ENCODE assay signal across 11 mouse cellular contexts in the genomic region with DNA sequence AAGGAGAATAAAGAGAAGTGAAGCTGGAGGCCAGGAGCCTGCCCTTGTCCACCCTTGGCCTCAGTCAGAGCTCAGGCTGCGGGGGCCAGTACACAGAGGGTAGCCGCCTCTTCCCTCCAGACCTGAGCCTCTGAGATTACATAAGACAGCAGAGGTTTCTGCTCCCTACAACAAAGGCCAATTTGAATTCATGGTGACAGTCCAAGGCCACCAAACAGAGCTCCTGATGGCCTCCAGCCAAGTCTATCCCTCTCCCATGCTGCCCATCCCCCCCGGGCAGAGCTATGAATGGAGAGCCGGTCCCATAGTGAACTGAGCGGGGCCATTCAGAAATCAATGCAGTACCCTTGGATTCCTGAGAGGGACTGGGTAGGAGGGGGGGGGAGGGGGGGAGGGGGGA. TPM values are rescaled to one million over a fixed set of nuclear protein-coding genes. Genes with fewer than 3 reads are reported as not detected.
DNase-seq lines count a peak whose midpoint lies in the region; ATAC-seq lines count a peak whose summit lies in the region.
"Had no signal": no experiment of that assay in that cellular context is flagged by ENCODE, and none has a peak within 500 bp of the region (broad histone marks: within the 10 kb centered on the region; RNA-seq: fewer than 3 reads in every experiment).

No protein-coding gene starts in this region.

- no peak overlapping the region for H3K4me2 ChIP-seq in forebrain, embryonic 13.5 days
- no peak overlapping the region for H3K4me2 ChIP-seq in liver, embryonic 11.5 days
- H3K4me2 ChIP-seq in stomach, embryonic 16.5 days (ENCODE audit: low read depth, low read length), result no peak overlapping the region

- no peaks in the 10 kb centered on the region for H3K27me3 ChIP-seq in forebrain, embryonic 13.5 days
- H3K27me3 ChIP-seq in forebrain, embryonic 10.5 days (ENCODE audit: poor library complexity, severe bottlenecking), result peaks cover 15% of the 10 kb centered on the region; the same call in 1 of the 2 replicates
- no peaks in the 10 kb centered on the region for H3K27me3 ChIP-seq in liver, embryonic 11.5 days (replicated peaks; ENCODE audit: control insufficient read depth, insufficient read depth, low read length)
- H3K27me3 ChIP-seq in stomach, embryonic 16.5 days (ENCODE audit: control insufficient read depth, insufficient read depth, low read length), result no peaks in the 10 kb centered on the region

- peak; percentile 71 for ATAC-seq in forebrain, embryonic 13.5 days
- ATAC-seq in liver, embryonic 11.5 days (replicated peaks; ENCODE audit: low FRiP score), result peak; percentile 64
- peak; percentile 35; the same call in 1 of the 2 replicates for ATAC-seq in stomach, embryonic 16.5 days (ENCODE audit: insufficient read depth, low FRiP score)

- H3K27ac ChIP-seq in forebrain, embryonic 13.5 days, result no peak overlapping the region
- H3K27ac ChIP-seq in forebrain, embryonic 10.5 days, result no peak overlapping the region
- H3K27ac ChIP-seq in liver, embryonic 11.5 days (ENCODE audit: low read depth, low read length), result no peak overlapping the region
- no peak overlapping the region for H3K27ac ChIP-seq in stomach, embryonic 16.5 days (ENCODE audit: low read length)

- no peak overlapping the region for H3K4me3 ChIP-seq in forebrain, embryonic 13.5 days
- H3K4me3 ChIP-seq in forebrain, embryonic 10.5 days, result no peak overlapping the region
- no peak overlapping the region for H3K4me3 ChIP-seq in liver, embryonic 11.5 days (ENCODE audit: low read depth, low read length)
- H3K4me3 ChIP-seq in stomach, embryonic 16.5 days (replicated peaks; ENCODE audit: low read length), result no peak overlapping the region

- no peak overlapping the region for H3K9ac ChIP-seq in forebrain, embryonic 13.5 days
- H3K9ac ChIP-seq in liver, embryonic 11.5 days (ENCODE audit: low read depth, low read length), result no peak overlapping the region
- no peak overlapping the region for H3K9ac ChIP-seq in stomach, embryonic 16.5 days (ENCODE audit: low read length)

- no peak for DNase-seq in forebrain, embryonic 10.5 days (ENCODE audit: extremely low spot score, low spot score)
- peak; percentile 51 for DNase-seq in right cerebral cortex, postnatal 4 days
- DNase-seq in right cerebral cortex, postnatal 25 days, result no peak
- no peak for DNase-seq in liver, embryonic 11.5 days (ENCODE audit: low spot score)
- DNase-seq in cerebellum, adult 9-11 months, result no peak
- no peak for DNase-seq in gastrocnemius, adult 8-10 months (ENCODE audit: low spot score in 2 of 2)
- DNase-seq: lung, postnatal 4 days had no signal

- 24% methylated on average over 5 of the region's 5 CpGs for WGBS in forebrain, embryonic 13.5 days
- 84% methylated on average over 5 of the region's 5 CpGs for whole genome bisulfite sequencing in forebrain, embryonic 10.5 days
- WGBS in liver, embryonic 11.5 days, result 74% methylated on average over 5 of the region's 5 CpGs
- WGBS in stomach, embryonic 16.5 days, result 77% methylated on average over 5 of the region's 5 CpGs

- peaks cover 13% of the 10 kb centered on the region for H3K4me1 ChIP-seq in forebrain, embryonic 13.5 days
- peaks cover 10% of the 10 kb centered on the region for H3K4me1 ChIP-seq in forebrain, embryonic 10.5 days
- H3K4me1 ChIP-seq in liver, embryonic 11.5 days (replicated peaks; ENCODE audit: control insufficient read depth, insufficient read depth, low read length), result no peaks in the 10 kb centered on the region
- H3K4me1 ChIP-seq in stomach, embryonic 16.5 days (ENCODE audit: control insufficient read depth, insufficient read depth, low read length), result no peaks in the 10 kb centered on the region

- H3K36me3 ChIP-seq in forebrain, embryonic 13.5 days (ENCODE audit: poor library complexity, severe bottlenecking), result no peaks in the 10 kb centered on the region
- no peaks in the 10 kb centered on the region for H3K36me3 ChIP-seq in forebrain, embryonic 10.5 days (replicated peaks)
- H3K36me3 ChIP-seq in liver, embryonic 11.5 days (ENCODE audit: control insufficient read depth, insufficient read depth, low read length), result no peaks in the 10 kb centered on the region
- no peaks in the 10 kb centered on the region for H3K36me3 ChIP-seq in stomach, embryonic 16.5 days (ENCODE audit: control insufficient read depth, insufficient read depth, low read length)

- no peaks in the 10 kb centered on the region for H3K9me3 ChIP-seq in forebrain, embryonic 13.5 days (replicated peaks)
- H3K9me3 ChIP-seq in forebrain, embryonic 10.5 days, result no peaks in the 10 kb centered on the region
- no peaks in the 10 kb centered on the region for H3K9me3 ChIP-seq in liver, embryonic 11.5 days (ENCODE audit: control insufficient read depth, low read length)
- H3K9me3 ChIP-seq in stomach, embryonic 16.5 days (replicated peaks; ENCODE audit: control insufficient read depth, low read length), result no peaks in the 10 kb centered on the region

RNA-seq across cellular contexts. Expression of a gene that starts 31.6 kb away (rescaled TPM):
- not detected in 2 replicates for polyA plus RNA-seq in forebrain, embryonic 13.5 days (2015; fragmentation: Nextera tagmentation; extraction: Ambion mirVana)
- not detected in 2 replicates for polyA plus RNA-seq in forebrain, embryonic 10.5 days (2016; fragmentation: Nextera tagmentation; extraction: Ambion mirVana)
- not detected in 2 replicates for polyA plus RNA-seq in liver, embryonic 11.5 days (2014; fragmentation: Nextera tagmentation; extraction: Ambion mirVana)
- not detected in 2 replicates for polyA plus RNA-seq in stomach, embryonic 16.5 days (2015; fragmentation: Nextera tagmentation; extraction: Ambion mirVana)
- not detected for total RNA-seq in gastrocnemius, adult 8-10 months (2022)
- polyA plus RNA-seq: C2C12; large intestine, adult 2 months had no signal

RNA-seq across cellular contexts. Expression of a gene that starts 41.0 kb away (rescaled TPM):
- polyA plus RNA-seq in forebrain, embryonic 13.5 days (2015; fragmentation: Nextera tagmentation; extraction: Ambion mirVana), result not detected in 2 replicates
- polyA plus RNA-seq in forebrain, embryonic 10.5 days (2016; fragmentation: Nextera tagmentation; extraction: Ambion mirVana), result not detected in 2 replicates
- not detected in 2 replicates for polyA plus RNA-seq in liver, embryonic 11.5 days (2014; fragmentation: Nextera tagmentation; extraction: Ambion mirVana)
- not detected in 2 replicates for polyA plus RNA-seq in stomach, embryonic 16.5 days (2015; fragmentation: Nextera tagmentation; extraction: Ambion mirVana)
- total RNA-seq in gastrocnemius, adult 8-10 months (2022), result not detected
- polyA plus RNA-seq: C2C12; large intestine, adult 2 months had no signal

RNA-seq across cellular contexts. Expression of a gene that starts 55.7 kb away (rescaled TPM):
- not detected in 2 replicates for polyA plus RNA-seq in forebrain, embryonic 13.5 days (2015; fragmentation: Nextera tagmentation; extraction: Ambion mirVana)
- not detected in 2 replicates for polyA plus RNA-seq in forebrain, embryonic 10.5 days (2016; fragmentation: Nextera tagmentation; extraction: Ambion mirVana)
- not detected in 2 replicates for polyA plus RNA-seq in liver, embryonic 11.5 days (2014; fragmentation: Nextera tagmentation; extraction: Ambion mirVana)
- not detected in 2 replicates for polyA plus RNA-seq in stomach, embryonic 16.5 days (2015; fragmentation: Nextera tagmentation; extraction: Ambion mirVana)
- not detected for total RNA-seq in gastrocnemius, adult 8-10 months (2022)
- polyA plus RNA-seq: C2C12; large intestine, adult 2 months had no signal
